Mouse (Mus musculus) testis, adult 2 months (tissue): Measurements from ENCODE around the gene Stox2. TPM values are rescaled to one million over a fixed set of nuclear protein-coding genes. Genes with fewer than 3 reads are reported as not detected.
A peak's percentile ranks its signal among the peaks of the same experiment; 100 is the strongest.

Source experiments
- H3K27ac ChIP-seq: fragments of 200-500 bp; 2 replicates; pipeline ENCODE4 v1.5.1; 2012; ENCODE audit warnings: low read depth, low read length; ENCODE audit not compliant: control insufficient read depth, insufficient read depth
- H3K27me3 ChIP-seq: fragments of 200-500 bp; 2 replicates; pipeline ENCODE4 v1.6.1; 2012; ENCODE audit warnings: mild to moderate bottlenecking, low read length, moderate library complexity; ENCODE audit not compliant: control insufficient read depth, insufficient read depth
- H3K36me3 ChIP-seq: fragments of 200-500 bp; 2 replicates; pipeline ENCODE4 v1.6.1; 2012; ENCODE audit warnings: mild to moderate bottlenecking, low read length; ENCODE audit not compliant: control insufficient read depth, insufficient read depth
- H3K4me1 ChIP-seq: fragments of 200-500 bp; 2 replicates; pipeline ENCODE4 v1.6.1; 2012; ENCODE audit warnings: low read length; ENCODE audit not compliant: control insufficient read depth, insufficient read depth
- H3K4me3 ChIP-seq: fragments of 200-500 bp; 2 replicates; pipeline ENCODE4 v1.5.1; 2012; ENCODE audit warnings: low read depth, mild to moderate bottlenecking, low read length, moderate library complexity, mixed read lengths; ENCODE audit not compliant: control insufficient read depth
- CTCF ChIP-seq: fragments of 200-500 bp; IDR thresholded peaks from 2 replicates; pipeline ENCODE4 v1.5.1; 2012; ENCODE audit warnings: low read depth, mild to moderate bottlenecking, inconsistent platforms, low read length, moderate library complexity; ENCODE audit not compliant: control insufficient read depth, insufficient read depth, insufficient replicate concordance
- POLR2A ChIP-seq: fragments of 200-500 bp; IDR thresholded peaks from 2 replicates; pipeline ENCODE4 v1.6.1; 2012; ENCODE audit warnings: low read depth, mild to moderate bottlenecking, inconsistent platforms, low read length, moderate library complexity; ENCODE audit not compliant: control insufficient read depth
- polyA plus RNA-seq: library from polyadenylated mRNA; depleted of rRNA; stranded (reverse); fragments of >200 nt; gene quantifications from 2 replicates; pipeline ENCODE4 v1.2.3, GENCODE M21; 2012

Stox2 gene
- polyA plus RNA-seq, 1 experiment, result 8.3 TPM

- H3K4me1 ChIP-seq, result peaks cover 5% of the 10 kb centered on the region
- TF ChIP-seq CTCF, result no peak
- no peak for TF ChIP-seq POLR2A
- no peaks in the 10 kb centered on the region for H3K36me3 ChIP-seq
- no peaks in the 10 kb centered on the region for H3K27me3 ChIP-seq
- no peak overlapping the region for H3K27ac ChIP-seq
- peak overlapping the region; percentile 84 for H3K4me3 ChIP-seq
Measured at GRCm38 (mm10) chr8:47320707-47321106, 125.5 kb downstream of the Stox2 start.

GRCm38 (mm10) chr8:47318468-47318867 is 127.7 kb downstream of the Stox2 start:
- TF ChIP-seq CTCF, result no peak
- no peak for TF ChIP-seq POLR2A
- Histone ChIP-seq H3K4me3 (no peak overlapping the region), H3K27ac (no peak overlapping the region), H3K36me3 (no peaks in the 10 kb centered on the region), H3K27me3 (no peaks in the 10 kb centered on the region), H3K4me1 (peaks cover 4% of the 10 kb centered on the region)

GRCm38 (mm10) chr8:47308176-47308575 is 138.0 kb downstream of the Stox2 start:
- Histone ChIP-seq H3K4me1 (peaks cover 2% of the 10 kb centered on the region; the same call in 1 of the 2 replicates), H3K27me3 (no peaks in the 10 kb centered on the region), H3K36me3 (no peaks in the 10 kb centered on the region), H3K27ac (no peak overlapping the region), H3K4me3 (no peak overlapping the region)
- TF ChIP-seq CTCF, result no peak
- no peak for TF ChIP-seq POLR2A

- H3K27me3 ChIP-seq, result no peaks in the 10 kb centered on the region
- H3K27ac ChIP-seq, result no peak overlapping the region
- no peak overlapping the region for H3K4me3 ChIP-seq
- no peaks in the 10 kb centered on the region for H3K36me3 ChIP-seq
- TF ChIP-seq CTCF (no peak), POLR2A (no peak)
- H3K4me1 ChIP-seq, result no peaks in the 10 kb centered on the region
Measured at GRCm38 (mm10) chr8:47306372-47306771, 139.8 kb downstream of the Stox2 start.

- H3K27ac ChIP-seq, result no peak overlapping the region
- TF ChIP-seq CTCF (no peak), POLR2A (no peak)
- no peaks in the 10 kb centered on the region for H3K27me3 ChIP-seq
Measured at GRCm38 (mm10) chr8:47305880-47306279, 140.3 kb downstream of the Stox2 start.

GRCm38 (mm10) chr8:47298460-47298859 is 147.7 kb downstream of the Stox2 start:
- Histone ChIP-seq H3K4me1 (no peaks in the 10 kb centered on the region), H3K27ac (no peak overlapping the region), H3K4me3 (no peak overlapping the region), H3K36me3 (no peaks in the 10 kb centered on the region), H3K27me3 (no peaks in the 10 kb centered on the region)
- TF ChIP-seq POLR2A (no peak), CTCF (no peak)

More at GRCm38 (mm10) chr8:47305880-47306279, 140.3 kb downstream of the Stox2 start:
- Histone ChIP-seq H3K4me1 (no peaks in the 10 kb centered on the region), H3K4me3 (no peak overlapping the region), H3K36me3 (no peaks in the 10 kb centered on the region)

GRCm38 (mm10) chr8:47289641-47290040 is 156.5 kb downstream of the Stox2 start:
- Histone ChIP-seq H3K27ac (no peak overlapping the region), H3K4me1 (peaks cover 16% of the 10 kb centered on the region), H3K27me3 (no peaks in the 10 kb centered on the region), H3K4me3 (peak overlapping the region; percentile 71; the same call in 1 of the 2 replicates), H3K36me3 (no peaks in the 10 kb centered on the region)
- TF ChIP-seq POLR2A (no peak), CTCF (no peak)
